17 mouse cellular contexts compared by ENCODE assay signal in genomic region chr8:120248031-120248430, GRCm38 (mm10). TPM values are rescaled to one million over a fixed set of nuclear protein-coding genes. Genes with fewer than 3 reads are reported as not detected.
DNase-seq lines count a peak whose midpoint lies in the region; ATAC-seq and TF ChIP-seq lines count a peak whose summit lies in the region.
"Had no signal": no experiment of that assay in that cellular context is flagged by ENCODE, and none has a peak within 500 bp of the region (broad histone marks: within the 10 kb centered on the region; RNA-seq: fewer than 3 reads in every experiment).

No protein-coding gene starts in this region.

- peaks cover 15% of the 10 kb centered on the region for H3K4me1 ChIP-seq in forebrain, embryonic 15.5 days
- peaks cover 2% of the 10 kb centered on the region; the same call in 1 of the 2 replicates for H3K4me1 ChIP-seq in forebrain, embryonic 11.5 days (replicated peaks; ENCODE audit: control insufficient read depth, insufficient read depth, low read length)
- H3K4me1 ChIP-seq in intestine, embryonic 16.5 days (ENCODE audit: control insufficient read depth, insufficient read depth, low read length) = peaks cover 29% of the 10 kb centered on the region
- H3K4me1 ChIP-seq in intestine, postnatal 0 days (replicated peaks; ENCODE audit: control insufficient read depth, insufficient read depth, low read length) = 0 out of 2 replicates have a peak, but pooled peaks cover 2% of the 10 kb centered on the region
- peaks cover 2 to 5% of the 10 kb centered on the region in 2 experiments; a peak in 1 of 4 replicates for H3K4me1 ChIP-seq in ES-E14 (ENCODE audit: control insufficient read depth in 2 of 2, insufficient read depth in 2 of 2, low read length in 2 of 2, poor library complexity in 1 of 2)
- H3K4me1 ChIP-seq: liver, embryonic 12.5 days had no signal

- H3K9me3 ChIP-seq in forebrain, embryonic 15.5 days = no peaks in the 10 kb centered on the region
- no peaks in the 10 kb centered on the region; the same call in 1 of the 2 replicates for H3K9me3 ChIP-seq in forebrain, embryonic 11.5 days (ENCODE audit: control insufficient read depth, low read length)
- H3K9me3 ChIP-seq in intestine, embryonic 16.5 days (ENCODE audit: control insufficient read depth, low read length) = peaks cover 7% of the 10 kb centered on the region
- no peaks in the 10 kb centered on the region for H3K9me3 ChIP-seq in intestine, postnatal 0 days (ENCODE audit: control insufficient read depth)
- no peaks in the 10 kb centered on the region for H3K9me3 ChIP-seq in ES-E14 (ENCODE audit: control insufficient read depth, insufficient read depth, low read depth, low read length)
- H3K9me3 ChIP-seq: liver, embryonic 12.5 days; neural tube, embryonic 12.5 days had no signal

- no peak for DNase-seq in forebrain, embryonic 11.5 days (ENCODE audit: low spot score)
- DNase-seq in ES-E14 (ENCODE audit: low read depth, low spot score) = no peak
- peak; percentile 73 for DNase-seq in lung, postnatal 10 days
- DNase-seq in adrenal gland, adult 2 months = no peak
- DNase-seq: cerebellum, postnatal 36 days; kidney, adult 9 months; kidney, postnatal 4 days; right cerebral cortex, postnatal 14 days; thymus, postnatal 4 days had no signal

- in situ Hi-C loops in ES-E14 (cut with MboI; ENCODE audit: low sequenced_read_pairs in 2 of 2, unreplicated experiment in 2 of 2) = no loop called here

- H3K27ac ChIP-seq in forebrain, embryonic 15.5 days (replicated peaks) = no peak overlapping the region
- no peak overlapping the region for H3K27ac ChIP-seq in forebrain, embryonic 11.5 days (ENCODE audit: low read depth, low read length)
- H3K27ac ChIP-seq in intestine, embryonic 16.5 days (ENCODE audit: low read length) = 0 out of 2 replicates have a peak overlapping the region, but pooled peaks have one; percentile 45
- no peak overlapping the region for H3K27ac ChIP-seq in intestine, postnatal 0 days (ENCODE audit: low read depth, low read length)
- no peak overlapping the region for H3K27ac ChIP-seq in ES-E14 (ENCODE audit: insufficient read depth, low read depth, low read length, poor library complexity, severe bottlenecking)
- H3K27ac ChIP-seq: hindbrain, embryonic 10.5 days; liver, embryonic 12.5 days; macrophage; neural tube, embryonic 12.5 days had no signal

- H3K4me2 ChIP-seq in forebrain, embryonic 15.5 days (replicated peaks) = no peak overlapping the region
- H3K4me2 ChIP-seq in forebrain, embryonic 11.5 days (ENCODE audit: low read depth, low read length, severe bottlenecking) = no peak overlapping the region
- H3K4me2 ChIP-seq in intestine, embryonic 16.5 days (ENCODE audit: low read depth, low read length) = no peak overlapping the region
- H3K4me2 ChIP-seq in intestine, postnatal 0 days (replicated peaks; ENCODE audit: low read depth) = no peak overlapping the region
- H3K4me2 ChIP-seq: liver, embryonic 12.5 days; midbrain, embryonic 11.5 days; neural tube, embryonic 12.5 days had no signal

- peak; percentile 35; the same call in 1 of the 2 replicates for ATAC-seq in forebrain, embryonic 15.5 days (replicated peaks)
- no peak for ATAC-seq in forebrain, embryonic 11.5 days (replicated peaks; ENCODE audit: low FRiP score)
- no peak for ATAC-seq in intestine, embryonic 16.5 days
- ATAC-seq in intestine, postnatal 0 days = no peak
- ATAC-seq: liver, embryonic 12.5 days had no signal

- H3K27me3 ChIP-seq in forebrain, embryonic 15.5 days = no peaks in the 10 kb centered on the region
- no peaks in the 10 kb centered on the region for H3K27me3 ChIP-seq in forebrain, embryonic 11.5 days (ENCODE audit: control insufficient read depth, insufficient read depth, low read length)
- H3K27me3 ChIP-seq in intestine, embryonic 16.5 days (replicated peaks; ENCODE audit: control insufficient read depth, insufficient read depth, low read length) = no peaks in the 10 kb centered on the region
- no peaks in the 10 kb centered on the region for H3K27me3 ChIP-seq in intestine, postnatal 0 days (replicated peaks; ENCODE audit: control insufficient read depth, insufficient read depth, low read length)
- H3K27me3 ChIP-seq: liver, embryonic 12.5 days; neural tube, embryonic 12.5 days had no signal

- no peak overlapping the region for H3K9ac ChIP-seq in forebrain, embryonic 15.5 days (replicated peaks)
- H3K9ac ChIP-seq in forebrain, embryonic 11.5 days (ENCODE audit: low read length) = no peak overlapping the region
- no peak overlapping the region for H3K9ac ChIP-seq in intestine, embryonic 16.5 days (ENCODE audit: low read depth, low read length)
- no peak overlapping the region for H3K9ac ChIP-seq in intestine, postnatal 0 days (ENCODE audit: low read depth, low read length)
- no peak overlapping the region for H3K9ac ChIP-seq in ES-E14 (ENCODE audit: insufficient read depth, low read depth, low read length, poor library complexity, severe bottlenecking)
- H3K9ac ChIP-seq: liver, embryonic 12.5 days; neural tube, embryonic 12.5 days had no signal

- no peaks in the 10 kb centered on the region for H3K36me3 ChIP-seq in forebrain, embryonic 15.5 days
- H3K36me3 ChIP-seq in forebrain, embryonic 11.5 days (ENCODE audit: control insufficient read depth, insufficient read depth, low read length) = no peaks in the 10 kb centered on the region; the same call in 1 of the 2 replicates
- 0 out of 2 replicates have a peak, but pooled peaks cover 3% of the 10 kb centered on the region for H3K36me3 ChIP-seq in intestine, embryonic 16.5 days (ENCODE audit: control insufficient read depth, insufficient read depth, low read length)
- no peaks in the 10 kb centered on the region; the same call in 1 of the 2 replicates for H3K36me3 ChIP-seq in intestine, postnatal 0 days (ENCODE audit: control insufficient read depth, insufficient read depth)
- H3K36me3 ChIP-seq in ES-E14 (ENCODE audit: control insufficient read depth, insufficient read depth, low read length, poor library complexity, severe bottlenecking) = no peaks in the 10 kb centered on the region
- H3K36me3 ChIP-seq: liver, embryonic 12.5 days had no signal

- no peak overlapping the region for H3K4me3 ChIP-seq in forebrain, embryonic 15.5 days
- no peak overlapping the region for H3K4me3 ChIP-seq in forebrain, embryonic 11.5 days (ENCODE audit: low read depth, low read length)
- no peak overlapping the region for H3K4me3 ChIP-seq in intestine, embryonic 16.5 days (ENCODE audit: low read length)
- no peak overlapping the region for H3K4me3 ChIP-seq in intestine, postnatal 0 days (ENCODE audit: low read depth, low read length)
- H3K4me3 ChIP-seq in ES-E14 (ENCODE audit: insufficient read depth in 1 of 2, low read depth in 1 of 2, low read length in 2 of 2, poor library complexity in 1 of 2, severe bottlenecking in 1 of 2) = no peak overlapping the region
- H3K4me3 ChIP-seq: hindbrain, embryonic 10.5 days; liver, embryonic 12.5 days; neural tube, embryonic 12.5 days had no signal

- 78% methylated on average over 7 of the region's 7 CpGs for WGBS in forebrain, embryonic 15.5 days
- WGBS in forebrain, embryonic 11.5 days = 87% methylated on average over 7 of the region's 7 CpGs
- WGBS in intestine, embryonic 16.5 days = 72% methylated on average over 7 of the region's 7 CpGs
- 58% methylated on average over 6 of the region's 7 CpGs for WGBS in intestine, postnatal 0 days

- no peak for TF ChIP-seq CTCF in intestine, postnatal 0 days (IDR thresholded peaks at IDR 0.05; ENCODE audit: low read depth)

TF ChIP-seq in ES-E14, 5 proteins besides CTCF, POLR2A, EP300 and RAD21:
- no peak for TF ChIP-seq MAFK (IDR thresholded peaks at IDR 0.05; ENCODE audit: insufficient read depth, low read depth, low read length)
- peak; percentile 53; the same call in 1 of the 2 replicates for TF ChIP-seq ZNF384 (IDR thresholded peaks at IDR 0.05; ENCODE audit: low read depth, low read length)
- no peak for TF ChIP-seq HCFC1 (IDR thresholded peaks at IDR 0.05; ENCODE audit: borderline replicate concordance, insufficient read depth, low read length)
- no peak for TF ChIP-seq CHD2 (IDR thresholded peaks at IDR 0.05; ENCODE audit: low read depth, low read length)
TF ChIP-seq in ES-E14: peak in this region for 1.

RNA-seq across cellular contexts. Expression of gene Gse1, which starts 19.8 kb away (rescaled TPM):
- polyA plus RNA-seq in forebrain, embryonic 15.5 days (2015; fragmentation: Nextera tagmentation; extraction: Ambion mirVana) = 31.3 and 32.7 TPM in 2 replicates
- polyA plus RNA-seq in forebrain, embryonic 11.5 days (2014; fragmentation: Nextera tagmentation; extraction: Ambion mirVana) = 22.2 and 23.6 TPM in 2 replicates
- 7.3 and 8.3 TPM in 2 replicates for polyA plus RNA-seq in intestine, embryonic 16.5 days (2015; fragmentation: Nextera tagmentation; extraction: Ambion mirVana)
- polyA plus RNA-seq in intestine, postnatal 0 days (2015; fragmentation: Nextera tagmentation; extraction: Ambion mirVana) = 6.4 and 7.8 TPM in 2 replicates
- total RNA-seq in ES-E14 (2012; rRNA removed) = 21.4 and 32.7 TPM in 2 replicates
- 10 to 100 TPM; 27.1 to 28.7 TPM for total RNA-seq in adrenal gland, adult 2 months (2021)
- polyA plus RNA-seq in adrenal gland, adult 2 months (2012; rRNA removed) = 42.1 and 46.3 TPM in 2 replicates
